Mouse (Mus musculus) testis, adult 2 months (tissue): Measurements from ENCODE around the gene Gm49325. TPM values are rescaled to one million over a fixed set of nuclear protein-coding genes. Genes with fewer than 3 reads are reported as not detected.

Experiments used
- H3K27ac ChIP-seq: fragments of 200-500 bp; 2 replicates; pipeline ENCODE4 v1.5.1; 2012; ENCODE audit warnings: low read depth, low read length; ENCODE audit not compliant: control insufficient read depth, insufficient read depth
- H3K27me3 ChIP-seq: fragments of 200-500 bp; 2 replicates; pipeline ENCODE4 v1.6.1; 2012; ENCODE audit warnings: mild to moderate bottlenecking, low read length, moderate library complexity; ENCODE audit not compliant: control insufficient read depth, insufficient read depth
- H3K36me3 ChIP-seq: fragments of 200-500 bp; 2 replicates; pipeline ENCODE4 v1.6.1; 2012; ENCODE audit warnings: mild to moderate bottlenecking, low read length; ENCODE audit not compliant: control insufficient read depth, insufficient read depth
- H3K4me1 ChIP-seq: fragments of 200-500 bp; 2 replicates; pipeline ENCODE4 v1.6.1; 2012; ENCODE audit warnings: low read length; ENCODE audit not compliant: control insufficient read depth, insufficient read depth
- H3K4me3 ChIP-seq: fragments of 200-500 bp; 2 replicates; pipeline ENCODE4 v1.5.1; 2012; ENCODE audit warnings: low read depth, mild to moderate bottlenecking, low read length, moderate library complexity, mixed read lengths; ENCODE audit not compliant: control insufficient read depth
- CTCF ChIP-seq: fragments of 200-500 bp; IDR thresholded peaks from 2 replicates; pipeline ENCODE4 v1.5.1; 2012; ENCODE audit warnings: low read depth, mild to moderate bottlenecking, inconsistent platforms, low read length, moderate library complexity; ENCODE audit not compliant: control insufficient read depth, insufficient read depth, insufficient replicate concordance
- POLR2A ChIP-seq: fragments of 200-500 bp; IDR thresholded peaks from 2 replicates; pipeline ENCODE4 v1.6.1; 2012; ENCODE audit warnings: low read depth, mild to moderate bottlenecking, inconsistent platforms, low read length, moderate library complexity; ENCODE audit not compliant: control insufficient read depth
- polyA plus RNA-seq: library from polyadenylated mRNA; depleted of rRNA; stranded (reverse); fragments of >200 nt; gene quantifications from 2 replicates; pipeline ENCODE4 v1.2.3, GENCODE M21; 2012

Gene Gm49325
- polyA plus RNA-seq, 1 experiment: not detected

- no peak overlapping the region for H3K4me3 ChIP-seq
- no peaks in the 10 kb centered on the region for H3K36me3 ChIP-seq
- peaks cover 6% of the 10 kb centered on the region for H3K4me1 ChIP-seq
- H3K27ac ChIP-seq: no peak overlapping the region
- no peaks in the 10 kb centered on the region for H3K27me3 ChIP-seq
- TF ChIP-seq POLR2A (no peak), CTCF (no peak)
Measured at GRCm38 (mm10) chr10:77658286-77658994, 52.4 kb downstream of the Gm49325 start.

- Histone ChIP-seq H3K36me3 (no peaks in the 10 kb centered on the region), H3K4me1 (peaks cover 5% of the 10 kb centered on the region), H3K27ac (no peak overlapping the region), H3K27me3 (no peaks in the 10 kb centered on the region), H3K4me3 (peak overlapping the region; percentile 14)
- no peak for TF ChIP-seq CTCF
- no peak for TF ChIP-seq POLR2A
Measured at GRCm38 (mm10) chr10:77663949-77664665, 58.1 kb downstream of the Gm49325 start.

DNA sequence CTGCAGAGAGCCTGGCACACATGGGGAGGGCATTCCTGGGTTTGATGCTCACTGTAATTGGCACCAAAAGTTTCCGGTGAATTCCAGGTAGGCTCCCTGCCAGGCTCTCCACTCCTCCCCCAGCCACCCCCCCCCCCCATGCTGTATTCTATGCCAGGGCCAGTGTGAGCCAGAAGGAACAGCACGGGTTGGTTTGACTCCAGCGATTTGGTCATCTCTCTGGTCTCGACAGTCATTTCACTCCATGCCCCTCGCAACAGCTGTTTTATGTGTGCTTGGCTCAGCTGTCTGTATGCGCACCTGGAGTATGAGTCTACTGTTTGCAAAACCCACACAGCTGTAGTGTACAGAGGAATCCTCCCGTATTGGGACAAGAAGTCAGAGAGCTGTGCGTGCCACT is 60.3 kb downstream of the Gm49325 start:
- no peak for TF ChIP-seq CTCF
- H3K27ac ChIP-seq: no peak overlapping the region

DNA sequence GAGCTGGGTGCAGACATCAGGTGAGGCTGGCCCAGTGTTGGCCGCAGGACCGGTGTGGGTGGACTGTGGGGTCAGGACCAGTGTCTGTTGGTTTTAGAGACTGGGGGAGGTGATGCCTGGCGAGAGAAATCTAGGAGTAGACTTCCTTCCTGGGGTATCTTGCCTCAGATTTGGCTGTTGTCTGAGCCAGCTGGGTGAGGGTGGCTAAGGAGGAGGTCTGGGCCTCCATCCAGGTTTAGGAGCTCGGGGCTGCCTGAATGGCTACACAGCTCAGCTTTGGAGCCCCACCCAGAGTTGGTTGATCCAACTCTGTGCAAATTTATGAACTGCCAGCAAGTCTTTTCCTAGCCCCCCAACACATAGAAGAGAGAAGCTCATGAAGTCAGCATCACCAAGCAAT is 61.4 kb downstream of the Gm49325 start:
- Histone ChIP-seq H3K4me3 (no peak overlapping the region), H3K4me1 (peaks cover 5% of the 10 kb centered on the region), H3K27ac (no peak overlapping the region), H3K27me3 (no peaks in the 10 kb centered on the region), H3K36me3 (no peaks in the 10 kb centered on the region)
- TF ChIP-seq POLR2A (no peak), CTCF (no peak)

More for the DNA sequence above, 60.3 kb downstream of the Gm49325 start:
- H3K4me1 ChIP-seq: peaks cover 5% of the 10 kb centered on the region
- no peak overlapping the region for H3K4me3 ChIP-seq
- no peaks in the 10 kb centered on the region for H3K36me3 ChIP-seq
- no peaks in the 10 kb centered on the region for H3K27me3 ChIP-seq

GRCm38 (mm10) chr10:77670710-77671109 is 64.7 kb downstream of the Gm49325 start:
- Histone ChIP-seq H3K36me3 (no peaks in the 10 kb centered on the region), H3K27me3 (no peaks in the 10 kb centered on the region), H3K4me1 (no peaks in the 10 kb centered on the region), H3K4me3 (no peak overlapping the region), H3K27ac (no peak overlapping the region)
- TF ChIP-seq CTCF (no peak), POLR2A (no peak)

GRCm38 (mm10) chr10:77671519-77671918 is 65.5 kb downstream of the Gm49325 start:
- no peak for TF ChIP-seq CTCF
- no peak for TF ChIP-seq POLR2A
- Histone ChIP-seq H3K27me3 (no peaks in the 10 kb centered on the region), H3K27ac (no peak overlapping the region), H3K36me3 (no peaks in the 10 kb centered on the region), H3K4me3 (no peak overlapping the region), H3K4me1 (no peaks in the 10 kb centered on the region)

GRCm38 (mm10) chr10:77673765-77674164 is 67.8 kb downstream of the Gm49325 start:
- TF ChIP-seq CTCF: no peak
- no peak for TF ChIP-seq POLR2A
- H3K27ac ChIP-seq: no peak overlapping the region
- no peaks in the 10 kb centered on the region for H3K27me3 ChIP-seq
- no peak overlapping the region for H3K4me3 ChIP-seq
- H3K4me1 ChIP-seq: peaks cover 2% of the 10 kb centered on the region; the same call in 1 of the 2 replicates
- H3K36me3 ChIP-seq: no peaks in the 10 kb centered on the region
